Mouse (Mus musculus): Measurements from ENCODE around the gene Tmem30c. TPM values are rescaled to one million over a fixed set of nuclear protein-coding genes. Genes with fewer than 3 reads are reported as not detected.

The Tmem30c gene
- polyA plus RNA-seq, 1 experiment, result not detected

DNA sequence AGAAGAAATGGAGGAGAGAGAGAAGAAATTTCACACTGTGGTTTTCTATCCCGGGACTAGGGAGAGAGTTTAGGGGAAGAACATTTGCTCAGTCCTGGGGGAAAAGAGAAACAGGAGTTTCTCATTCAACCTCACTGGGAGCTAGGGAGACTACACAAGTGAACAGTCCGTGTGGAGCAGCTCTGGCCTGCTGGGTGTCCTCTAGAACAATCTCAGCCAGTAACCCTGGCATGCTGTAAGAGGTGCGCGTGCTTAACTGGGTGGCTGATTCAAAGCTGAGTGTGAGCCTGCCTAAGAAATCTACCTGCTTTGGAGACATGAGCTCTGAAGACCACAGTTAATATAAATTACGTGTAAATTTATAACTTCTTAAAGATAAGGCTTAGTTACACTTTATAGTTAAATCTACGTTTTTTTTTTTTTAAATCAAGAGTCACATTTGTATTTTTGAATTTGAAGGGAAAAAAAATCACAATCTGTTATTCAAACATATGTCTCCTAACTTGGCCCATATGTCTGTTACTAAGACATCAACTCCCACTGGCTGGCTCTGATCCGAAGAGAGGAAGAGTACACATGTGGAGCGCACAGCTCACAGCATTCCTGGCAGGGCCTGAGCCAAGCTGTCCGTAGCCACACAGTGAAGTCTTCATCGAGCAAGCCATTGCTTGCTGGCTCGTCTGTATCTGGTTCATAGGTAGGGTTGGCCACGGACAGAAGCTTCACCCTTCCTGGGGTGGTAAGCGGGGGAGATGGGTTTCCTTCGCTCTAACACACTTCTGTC is 24.4 kb downstream of the Tmem30c start:
- Histone ChIP-seq H3K4me1 (no peaks in the 10 kb centered on the region), H3K9me3 (peaks cover 9% of the 10 kb centered on the region; the same call in 1 of the 2 replicates), H3K4me3 (replicated peaks) (no peak overlapping the region), H3K36me3 (replicated peaks; ENCODE audit: low read length) (no peaks in the 10 kb centered on the region), H3K27me3 (replicated peaks) (peaks cover 5% of the 10 kb centered on the region)
- TF ChIP-seq GATA1 (IDR thresholded peaks at IDR 0.05; ENCODE audit: borderline replicate concordance, low read length) (no peak), FLI1 (IDR thresholded peaks at IDR 0.05; ENCODE audit: low read length) (no peak)

DNA sequence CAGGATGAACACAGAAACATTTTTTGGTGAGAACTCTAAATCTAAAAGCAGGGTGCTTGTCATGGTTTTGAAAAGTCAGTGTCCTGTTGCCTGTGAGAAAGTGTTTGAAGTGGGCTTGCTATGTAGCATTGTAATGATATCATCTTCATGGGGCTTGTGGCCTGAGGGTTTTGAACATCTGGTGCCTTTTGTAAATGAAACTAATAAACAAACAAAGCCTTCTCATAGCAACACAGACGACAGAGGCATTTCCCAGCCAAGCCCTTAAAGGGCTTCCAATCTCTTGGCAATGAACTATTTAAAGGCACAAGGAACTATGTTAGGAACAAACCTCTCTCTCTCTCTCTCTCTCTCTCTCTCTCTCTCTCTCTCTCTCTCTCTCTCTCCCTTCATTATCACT is 25.6 kb downstream of the Tmem30c start:
- peaks cover 9% of the 10 kb centered on the region; the same call in 1 of the 2 replicates for H3K9me3 ChIP-seq
- H3K27me3 ChIP-seq (replicated peaks), result peaks cover 5% of the 10 kb centered on the region
- no peaks in the 10 kb centered on the region for H3K4me1 ChIP-seq
- H3K36me3 ChIP-seq (replicated peaks; ENCODE audit: low read length), result no peaks in the 10 kb centered on the region
- no peak overlapping the region for H3K4me3 ChIP-seq (replicated peaks)
- TF ChIP-seq FLI1 (IDR thresholded peaks at IDR 0.05; ENCODE audit: low read length), result no peak
- no peak for TF ChIP-seq GATA1 (IDR thresholded peaks at IDR 0.05; ENCODE audit: borderline replicate concordance, low read length)

DNA sequence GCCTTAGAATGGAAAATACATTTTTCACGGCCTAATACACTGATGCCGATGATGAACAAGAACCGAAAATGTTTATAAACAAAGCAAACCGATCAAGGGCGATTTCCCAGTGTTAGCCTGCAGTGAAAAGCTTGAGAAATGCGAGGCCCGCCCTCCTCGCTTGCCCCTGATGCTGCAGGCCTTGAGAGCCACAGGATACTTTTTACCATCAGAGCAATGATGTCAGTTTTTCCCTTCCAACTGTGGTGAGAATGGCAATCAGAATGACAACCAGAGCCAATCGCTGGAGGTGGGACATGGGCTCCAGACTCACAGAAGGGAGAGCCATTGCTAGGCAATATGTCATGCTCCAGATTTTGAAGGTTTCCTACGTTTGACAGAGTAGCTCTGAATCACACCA is 32.5 kb downstream of the Tmem30c start:
- H3K36me3 ChIP-seq (replicated peaks; ENCODE audit: low read length), result no peaks in the 10 kb centered on the region
- H3K27me3 ChIP-seq (replicated peaks), result no peaks in the 10 kb centered on the region
- no peaks in the 10 kb centered on the region for H3K4me1 ChIP-seq
- no peak overlapping the region for H3K4me3 ChIP-seq (replicated peaks)
- H3K9me3 ChIP-seq, result peaks cover 14% of the 10 kb centered on the region
- no peak for TF ChIP-seq FLI1 (IDR thresholded peaks at IDR 0.05; ENCODE audit: low read length)
- TF ChIP-seq GATA1 (IDR thresholded peaks at IDR 0.05; ENCODE audit: borderline replicate concordance, low read length), result no peak

DNA sequence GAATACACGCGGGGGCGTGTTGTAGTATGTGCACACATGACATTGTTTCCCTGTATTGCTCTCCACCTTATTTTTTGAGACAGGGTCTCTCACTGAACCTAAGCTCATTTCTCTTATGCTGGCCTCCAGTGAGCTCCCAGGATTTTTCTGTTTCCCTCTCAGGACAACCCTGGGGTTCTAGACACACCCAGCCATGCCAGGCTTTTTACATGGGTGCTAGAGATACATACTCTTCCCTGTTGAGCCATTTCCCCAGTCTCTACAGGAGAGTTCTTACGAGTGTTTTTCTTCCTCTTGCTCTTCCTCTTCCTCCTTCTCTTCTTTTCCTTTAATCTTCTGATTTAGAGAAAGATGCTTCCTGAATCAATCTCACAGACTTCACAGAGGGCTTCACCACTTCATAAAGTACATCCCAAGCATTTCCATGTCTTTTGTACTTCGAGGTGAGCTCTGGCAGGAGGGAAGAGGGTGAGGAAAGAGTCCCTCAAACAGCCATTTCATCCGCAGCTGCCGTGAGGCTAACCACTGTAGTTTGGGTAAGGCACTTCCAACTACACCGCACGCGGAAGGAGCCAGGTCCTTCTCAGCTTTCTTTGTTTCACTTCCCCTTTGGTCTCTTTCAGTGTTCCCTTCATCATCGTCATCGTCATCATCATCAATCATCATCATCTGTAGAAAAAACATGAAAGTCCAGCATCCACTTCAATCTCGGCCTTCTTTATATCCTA is 33.1 kb downstream of the Tmem30c start:
- Histone ChIP-seq H3K27me3 (replicated peaks) (no peaks in the 10 kb centered on the region), H3K36me3 (replicated peaks; ENCODE audit: low read length) (no peaks in the 10 kb centered on the region), H3K4me1 (no peaks in the 10 kb centered on the region), H3K9me3 (peaks cover 10% of the 10 kb centered on the region), H3K4me3 (replicated peaks) (no peak overlapping the region)
- no peak for TF ChIP-seq GATA1 (IDR thresholded peaks at IDR 0.05; ENCODE audit: borderline replicate concordance, low read length)
- TF ChIP-seq FLI1 (IDR thresholded peaks at IDR 0.05; ENCODE audit: low read length), result no peak

DNA sequence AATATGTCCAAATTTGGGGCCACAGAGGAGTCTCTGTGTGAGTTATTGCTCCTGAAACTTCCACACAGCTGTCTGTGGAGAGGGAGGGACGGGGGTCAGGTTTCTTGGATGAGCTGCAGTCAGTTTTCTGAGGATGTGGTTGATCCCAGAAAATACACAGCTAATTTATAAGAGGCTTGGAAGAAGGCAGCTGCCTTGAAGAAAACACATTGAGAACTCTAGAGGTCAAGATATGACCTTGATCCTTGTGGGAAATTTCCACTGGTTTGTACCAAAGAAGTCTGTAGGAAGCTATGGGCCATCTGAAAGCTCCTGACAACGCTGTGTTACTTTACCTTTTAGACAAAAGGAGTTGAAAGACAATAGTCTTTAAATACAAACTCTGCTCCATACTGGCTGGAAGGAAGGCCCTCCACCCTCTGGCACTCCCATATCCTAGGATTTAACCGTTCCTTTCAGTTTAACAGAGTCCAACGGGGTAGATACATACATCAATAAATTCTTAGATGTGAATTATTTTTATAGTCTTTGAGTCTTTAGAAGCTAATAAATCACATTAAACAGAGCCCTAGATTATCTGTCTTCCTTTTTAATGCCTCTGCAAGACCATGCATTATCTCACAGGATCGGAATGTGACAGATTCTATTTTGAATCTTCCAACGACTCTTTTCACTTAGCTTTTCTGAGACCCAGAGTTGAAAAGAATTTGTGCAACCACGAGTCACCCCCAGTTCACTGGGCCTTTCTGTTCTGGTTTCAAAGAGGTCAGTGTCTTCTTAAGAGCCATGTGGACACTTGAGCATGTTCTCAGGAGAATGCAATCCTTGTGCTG is 40.9 kb downstream of the Tmem30c start:
- Histone ChIP-seq H3K36me3 (replicated peaks; ENCODE audit: low read length) (no peaks in the 10 kb centered on the region), H3K9me3 (peaks cover 17% of the 10 kb centered on the region), H3K4me3 (replicated peaks) (no peak overlapping the region), H3K4me1 (peaks cover 9% of the 10 kb centered on the region), H3K27me3 (replicated peaks) (no peaks in the 10 kb centered on the region)
- TF ChIP-seq FLI1 (IDR thresholded peaks at IDR 0.05; ENCODE audit: low read length), result no peak
- TF ChIP-seq GATA1 (IDR thresholded peaks at IDR 0.05; ENCODE audit: borderline replicate concordance, low read length), result no peak

DNA sequence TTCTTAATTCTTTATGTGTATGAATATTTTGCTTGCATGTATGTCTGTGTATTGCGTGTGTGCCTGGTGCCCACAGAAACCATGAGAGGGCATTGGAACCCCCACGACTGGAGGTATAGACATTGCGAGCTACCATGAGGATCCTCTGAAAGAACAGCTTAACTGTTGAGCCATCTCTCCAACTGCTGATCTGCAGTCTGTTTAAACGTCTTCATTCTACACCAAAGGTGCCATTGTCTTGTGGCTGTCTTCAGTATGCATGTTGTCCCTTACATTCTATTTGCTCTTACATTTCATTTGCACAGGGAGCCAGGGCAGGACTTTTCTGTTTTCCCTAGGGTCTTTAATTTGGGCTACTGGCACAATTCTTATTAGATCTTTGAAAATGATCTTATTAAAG is 41.7 kb downstream of the Tmem30c start:
- peaks cover 18% of the 10 kb centered on the region for H3K4me1 ChIP-seq
- no peak for TF ChIP-seq GATA1 (IDR thresholded peaks at IDR 0.05; ENCODE audit: borderline replicate concordance, low read length)
- no peak for TF ChIP-seq FLI1 (IDR thresholded peaks at IDR 0.05; ENCODE audit: low read length)
- H3K36me3 ChIP-seq (replicated peaks; ENCODE audit: low read length), result no peaks in the 10 kb centered on the region
- H3K27me3 ChIP-seq (replicated peaks), result no peaks in the 10 kb centered on the region
- H3K9me3 ChIP-seq, result peaks cover 10% of the 10 kb centered on the region
- no peak overlapping the region for H3K4me3 ChIP-seq (replicated peaks)

DNA sequence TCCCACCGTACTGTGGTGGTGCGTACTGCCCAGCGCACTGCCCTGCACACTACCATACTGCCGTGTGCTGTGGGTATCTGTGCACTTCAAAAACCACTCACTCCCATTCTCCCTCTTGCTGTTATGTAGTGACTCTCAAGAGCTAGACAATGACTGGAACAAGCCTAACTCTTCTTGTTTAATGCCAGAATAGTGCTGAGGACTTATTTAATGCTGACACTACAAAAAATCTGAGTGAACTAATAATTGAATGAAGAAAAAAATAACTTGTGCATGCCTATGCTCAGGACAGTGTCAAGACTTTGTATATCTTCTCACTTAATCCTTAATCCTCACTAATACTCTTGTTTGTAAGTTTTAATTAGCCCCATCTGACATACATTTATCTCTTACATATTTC is 45.2 kb downstream of the Tmem30c start:
- Histone ChIP-seq H3K36me3 (replicated peaks; ENCODE audit: low read length) (no peaks in the 10 kb centered on the region), H3K27me3 (replicated peaks) (no peaks in the 10 kb centered on the region), H3K4me3 (replicated peaks) (peak overlapping the region; percentile 47), H3K9me3 (peaks cover 10% of the 10 kb centered on the region; the same call in 1 of the 2 replicates), H3K4me1 (peaks cover 36% of the 10 kb centered on the region)
- TF ChIP-seq GATA1 (IDR thresholded peaks at IDR 0.05; ENCODE audit: borderline replicate concordance, low read length) (no peak), FLI1 (IDR thresholded peaks at IDR 0.05; ENCODE audit: low read length) (no peak)

DNA sequence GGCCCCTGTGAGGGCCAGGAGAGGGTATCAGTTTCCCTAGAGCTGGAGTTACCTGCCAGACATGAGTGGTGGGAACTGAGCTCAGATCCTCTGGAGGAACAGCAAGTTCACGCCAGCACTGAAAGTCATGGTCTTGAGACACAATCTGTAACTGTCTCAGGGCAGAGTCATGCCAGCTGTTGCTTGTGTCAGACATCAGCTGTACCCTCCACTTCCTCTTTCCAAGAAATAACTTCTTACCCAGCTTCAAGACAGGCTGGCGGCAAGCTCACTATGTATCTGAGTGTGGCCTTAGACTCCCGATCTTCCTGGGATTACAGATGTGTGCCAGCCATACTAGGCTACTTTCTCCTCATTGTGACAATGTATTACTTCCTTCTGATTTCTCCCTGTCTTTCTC is 46.1 kb downstream of the Tmem30c start:
- Histone ChIP-seq H3K4me3 (replicated peaks) (peak overlapping the region; percentile 62), H3K4me1 (peaks cover 36% of the 10 kb centered on the region), H3K27me3 (replicated peaks) (no peaks in the 10 kb centered on the region), H3K9me3 (peaks cover 10% of the 10 kb centered on the region; the same call in 1 of the 2 replicates), H3K36me3 (replicated peaks; ENCODE audit: low read length) (no peaks in the 10 kb centered on the region)
- no peak for TF ChIP-seq GATA1 (IDR thresholded peaks at IDR 0.05; ENCODE audit: borderline replicate concordance, low read length)
- TF ChIP-seq FLI1 (IDR thresholded peaks at IDR 0.05; ENCODE audit: low read length), result no peak

DNA sequence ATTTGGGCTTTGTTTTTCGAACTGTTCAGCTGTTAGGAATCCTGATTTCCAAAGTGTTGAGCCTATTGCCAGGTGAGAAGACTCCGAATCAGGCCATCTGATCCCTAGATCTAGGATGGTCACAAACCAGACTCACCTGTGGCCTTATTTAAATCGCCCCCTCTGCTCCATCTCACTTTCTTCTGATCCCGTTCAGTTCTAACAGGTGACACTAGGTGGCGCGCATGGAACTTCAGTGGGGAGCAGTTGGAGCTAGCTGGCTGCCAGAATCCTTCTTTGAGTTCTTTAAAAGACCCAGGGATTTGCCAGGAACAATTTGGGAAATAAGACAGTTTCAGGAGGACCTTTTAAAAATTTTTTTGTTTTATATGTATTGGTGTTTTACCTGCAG is 48.8 kb downstream of the Tmem30c start:
- Histone ChIP-seq H3K36me3 (replicated peaks; ENCODE audit: low read length) (no peaks in the 10 kb centered on the region), H3K27me3 (replicated peaks) (no peaks in the 10 kb centered on the region), H3K4me3 (replicated peaks) (peak overlapping the region; percentile 73), H3K4me1 (peaks cover 36% of the 10 kb centered on the region), H3K9me3 (no peaks in the 10 kb centered on the region)
- TF ChIP-seq FLI1 (IDR thresholded peaks at IDR 0.05; ENCODE audit: low read length) (no peak), GATA1 (IDR thresholded peaks at IDR 0.05; ENCODE audit: borderline replicate concordance, low read length) (no peak)

Measured in megakaryocyte, embryonic 14.5 days (primary cell).